Mouse (Mus musculus): ENCODE data around the gene Trp53rka. TPM values are rescaled to one million over a fixed set of nuclear protein-coding genes. Genes with fewer than 3 reads are reported as not detected.

Gene Trp53rka
- 15.5 and 16.3 TPM in 2 replicates for polyA plus RNA-seq (2012; rRNA removed)

- under 1% methylated on average over 83 of the region's 84 CpGs for WGBS
- no peaks in the 10 kb centered on the region for H3K27me3 ChIP-seq (replicated peaks; ENCODE audit: control insufficient read depth, insufficient read depth, low read length)
- peaks cover 6% of the 10 kb centered on the region; the same call in 1 of the 2 replicates for H3K4me1 ChIP-seq (ENCODE audit: control insufficient read depth, insufficient read depth, low read length)
- no peak for TF ChIP-seq CTCF (conservative IDR thresholded peaks at IDR 0.05; ENCODE audit: insufficient read depth, insufficient read length, low read depth, low read length)
- TF ChIP-seq POLR2A (IDR thresholded peaks at IDR 0.05; ENCODE audit: low read depth, low read length): peak; percentile 59
- peak within 1 kb of the TSS; percentile 36 for H3K27ac ChIP-seq (ENCODE audit: insufficient read depth, low read depth, low read length)
- peak within 1 kb of the TSS; percentile 80 for H3K4me3 ChIP-seq (ENCODE audit: insufficient read depth, low read depth, low read length)
- peak; percentile 90 for DNase-seq
- no peaks in the 10 kb centered on the region for H3K36me3 ChIP-seq (ENCODE audit: control insufficient read depth, insufficient read depth, low read length)
Observed at GRCm38 (mm10) chr2:165492648-165493553, at the start of gene Trp53rka. TSS of gene Trp53rka (minus strand) at chr2:165493324.

- TF ChIP-seq POLR2A (IDR thresholded peaks at IDR 0.05; ENCODE audit: low read depth, low read length) (no peak), CTCF (conservative IDR thresholded peaks at IDR 0.05; ENCODE audit: insufficient read depth, insufficient read length, low read depth, low read length) (no peak)
- Histone ChIP-seq H3K27ac (ENCODE audit: insufficient read depth, low read depth, low read length) (no peak overlapping the region), H3K36me3 (ENCODE audit: control insufficient read depth, insufficient read depth, low read length) (no peaks in the 10 kb centered on the region), H3K4me1 (ENCODE audit: control insufficient read depth, insufficient read depth, low read length) (no peaks in the 10 kb centered on the region), H3K4me3 (ENCODE audit: insufficient read depth, low read depth, low read length) (no peak overlapping the region), H3K27me3 (replicated peaks; ENCODE audit: control insufficient read depth, insufficient read depth, low read length) (no peaks in the 10 kb centered on the region)
- 78% methylated on average over 3 of the region's 3 CpGs for WGBS
- DNase-seq: no peak
Observed at GRCm38 (mm10) chr2:165540975-165541374, 47.9 kb upstream of the Trp53rka start.

DNA sequence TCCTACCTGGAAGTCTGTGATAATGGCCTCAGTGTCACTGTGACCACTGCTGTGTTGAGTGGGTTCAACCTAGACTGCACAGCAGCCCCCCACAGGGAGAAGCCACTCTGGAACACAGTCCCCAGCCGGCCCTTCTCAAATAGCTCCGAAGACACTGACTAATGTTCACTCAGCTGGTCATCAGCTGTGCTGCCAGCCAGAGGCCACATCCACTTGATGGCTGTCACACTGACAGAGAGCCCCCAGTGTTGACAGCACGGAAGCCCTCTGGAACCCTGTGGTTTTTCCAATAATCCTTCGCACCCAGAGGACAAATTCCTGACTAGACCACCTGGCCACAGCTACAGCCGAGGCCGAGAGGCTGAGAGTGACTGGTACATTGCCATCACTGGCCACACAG lies 40.7 kb upstream of the Trp53rka start:
- no peaks in the 10 kb centered on the region for H3K4me1 ChIP-seq (ENCODE audit: control insufficient read depth, insufficient read depth, low read length)
- no peak overlapping the region for H3K27ac ChIP-seq (ENCODE audit: insufficient read depth, low read depth, low read length)
- no peak for TF ChIP-seq POLR2A (IDR thresholded peaks at IDR 0.05; ENCODE audit: low read depth, low read length)
- no peak for TF ChIP-seq CTCF (conservative IDR thresholded peaks at IDR 0.05; ENCODE audit: insufficient read depth, insufficient read length, low read depth, low read length)
- no peaks in the 10 kb centered on the region for H3K27me3 ChIP-seq (replicated peaks; ENCODE audit: control insufficient read depth, insufficient read depth, low read length)
- H3K36me3 ChIP-seq (ENCODE audit: control insufficient read depth, insufficient read depth, low read length): no peaks in the 10 kb centered on the region
- no peak for DNase-seq
- H3K4me3 ChIP-seq (ENCODE audit: insufficient read depth, low read depth, low read length): no peak overlapping the region
- 73% methylated on average over 6 of the region's 6 CpGs for WGBS

DNA sequence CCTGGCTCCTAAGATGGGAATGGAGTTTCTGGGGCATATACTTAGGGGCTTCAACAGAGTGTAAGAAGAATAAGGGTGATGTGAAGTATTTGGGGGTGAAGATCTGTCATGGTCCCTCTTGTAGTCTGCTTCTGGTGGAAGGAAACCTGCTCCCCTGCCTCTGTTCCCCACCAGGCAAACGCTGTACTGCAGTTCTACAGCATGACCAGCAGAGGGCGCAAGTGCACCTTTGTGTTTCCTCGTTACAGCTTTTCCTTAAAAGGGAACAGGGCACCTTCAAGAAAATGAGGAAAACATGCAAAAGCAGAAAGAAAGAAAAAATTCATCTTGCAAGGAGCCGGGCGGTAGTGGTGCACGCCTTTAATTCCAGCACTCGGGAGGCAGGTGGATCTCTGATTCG lies 36.0 kb upstream of the Trp53rka start:
- DNase-seq: peak; percentile 45
- Histone ChIP-seq H3K27me3 (replicated peaks; ENCODE audit: control insufficient read depth, insufficient read depth, low read length) (no peaks in the 10 kb centered on the region), H3K4me1 (ENCODE audit: control insufficient read depth, insufficient read depth, low read length) (no peaks in the 10 kb centered on the region), H3K36me3 (ENCODE audit: control insufficient read depth, insufficient read depth, low read length) (no peaks in the 10 kb centered on the region), H3K27ac (ENCODE audit: insufficient read depth, low read depth, low read length) (no peak overlapping the region), H3K4me3 (ENCODE audit: insufficient read depth, low read depth, low read length) (no peak overlapping the region)
- 16% methylated on average over 8 of the region's 8 CpGs for WGBS
- TF ChIP-seq CTCF (conservative IDR thresholded peaks at IDR 0.05; ENCODE audit: insufficient read depth, insufficient read length, low read depth, low read length) (peak; percentile 98), POLR2A (IDR thresholded peaks at IDR 0.05; ENCODE audit: low read depth, low read length) (no peak)

GRCm38 (mm10) chr2:165525609-165526008 lies 32.5 kb upstream of the Trp53rka start:
- WGBS: 56% methylated on average over 4 of the region's 4 CpGs
- DNase-seq: no peak
- Histone ChIP-seq H3K4me3 (ENCODE audit: insufficient read depth, low read depth, low read length) (no peak overlapping the region), H3K36me3 (ENCODE audit: control insufficient read depth, insufficient read depth, low read length) (no peaks in the 10 kb centered on the region), H3K27me3 (replicated peaks; ENCODE audit: control insufficient read depth, insufficient read depth, low read length) (no peaks in the 10 kb centered on the region), H3K4me1 (ENCODE audit: control insufficient read depth, insufficient read depth, low read length) (no peaks in the 10 kb centered on the region), H3K27ac (ENCODE audit: insufficient read depth, low read depth, low read length) (no peak overlapping the region)
- no peak for TF ChIP-seq POLR2A (IDR thresholded peaks at IDR 0.05; ENCODE audit: low read depth, low read length)
- TF ChIP-seq CTCF (conservative IDR thresholded peaks at IDR 0.05; ENCODE audit: insufficient read depth, insufficient read length, low read depth, low read length): no peak

DNA sequence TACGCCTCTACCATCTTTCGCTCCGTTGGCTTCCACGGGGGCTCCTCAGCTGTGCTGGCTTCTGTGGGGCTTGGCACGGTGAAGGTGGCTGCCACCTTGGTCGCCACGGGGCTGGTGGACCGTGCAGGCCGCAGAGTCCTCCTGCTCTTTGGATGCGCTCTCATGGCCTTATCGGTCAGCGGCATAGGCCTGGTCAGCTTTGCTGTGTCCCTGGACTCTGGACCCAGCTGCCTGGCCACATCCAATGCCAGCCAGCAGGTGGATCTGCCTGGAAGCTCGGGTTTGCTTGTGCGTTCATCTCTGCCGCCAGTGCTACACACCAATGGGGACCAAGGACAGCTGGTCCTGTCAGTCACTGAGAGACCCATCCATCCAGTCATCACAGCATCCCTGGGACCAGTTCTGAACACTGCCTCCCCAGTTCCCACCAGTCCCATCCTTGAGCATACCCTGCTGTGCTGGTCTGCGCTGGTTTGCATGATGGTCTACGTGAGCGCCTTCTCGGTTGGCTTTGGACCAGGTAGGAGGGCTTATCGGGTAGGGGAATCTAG lies 22.1 kb upstream of the Trp53rka start:
- no peak overlapping the region for H3K27ac ChIP-seq (ENCODE audit: insufficient read depth, low read depth, low read length)
- no peaks in the 10 kb centered on the region for H3K27me3 ChIP-seq (replicated peaks; ENCODE audit: control insufficient read depth, insufficient read depth, low read length)
- H3K36me3 ChIP-seq (ENCODE audit: control insufficient read depth, insufficient read depth, low read length): no peaks in the 10 kb centered on the region
- no peaks in the 10 kb centered on the region for H3K4me1 ChIP-seq (ENCODE audit: control insufficient read depth, insufficient read depth, low read length)
- TF ChIP-seq POLR2A (IDR thresholded peaks at IDR 0.05; ENCODE audit: low read depth, low read length) (no peak), CTCF (conservative IDR thresholded peaks at IDR 0.05; ENCODE audit: insufficient read depth, insufficient read length, low read depth, low read length) (no peak)
- no peak overlapping the region for H3K4me3 ChIP-seq (ENCODE audit: insufficient read depth, low read depth, low read length)
- 81% methylated on average over 20 of the region's 20 CpGs for WGBS
- DNase-seq: no peak

All from kidney, adult 2 months (tissue).